Mouse (Mus musculus) myocyte (in vitro differentiated cells): ENCODE measurements around the gene 1190002N15Rik. TPM values are rescaled to one million over a fixed set of nuclear protein-coding genes. Genes with fewer than 3 reads are reported as not detected.

Experiments used
- H3K27me3 ChIP-seq: one replicate; pipeline ENCODE4 v1.6.1; 2011; ENCODE audit not compliant: control insufficient read depth, insufficient read depth, insufficient read length
- H3K36me3 ChIP-seq: one replicate; pipeline ENCODE4 v1.6.1; 2011; ENCODE audit not compliant: control insufficient read depth, insufficient read depth
- H3K4me2 ChIP-seq: one replicate; pipeline ENCODE4 v1.6.1; 2011; ENCODE audit warnings: low read depth, control low read depth
- H3K4me3 ChIP-seq: one replicate; pipeline ENCODE4 v1.5.1; 2011; ENCODE audit warnings: mild to moderate bottlenecking, control low read depth, moderate library complexity
- H3K79me2 ChIP-seq: one replicate; pipeline ENCODE4 v1.6.1; 2011; ENCODE audit not compliant: control insufficient read depth, insufficient read depth
- H3ac ChIP-seq: one replicate; pipeline ENCODE4 v1.6.1; 2011; ENCODE audit not compliant: control insufficient read depth, insufficient read length
- CEBPB ChIP-seq: IDR thresholded peaks from 2 replicates; pipeline ENCODE4 v1.6.1; 2011; ENCODE audit warnings: mild to moderate bottlenecking, moderate library complexity; ENCODE audit not compliant: poor library complexity, insufficient read depth, severe bottlenecking
- E2F4 ChIP-seq: IDR thresholded peaks from one replicate; pipeline ENCODE4 v1.6.1; 2011; ENCODE audit warnings: mild to moderate bottlenecking, control low read depth, moderate library complexity; ENCODE audit not compliant: insufficient read depth
- MAX ChIP-seq: IDR thresholded peaks from one replicate; pipeline ENCODE4 v1.6.1; 2011; ENCODE audit warnings: low read depth, mild to moderate bottlenecking, control low read depth
- MYOD1 ChIP-seq, 3 experiments: IDR thresholded peaks; one replicate each; pipeline ENCODE4 v1.6.1; 2011; ENCODE audit warnings: control low read depth in 2 of 3, low read depth in 2 of 3, mild to moderate bottlenecking in 2 of 3, moderate library complexity in 1 of 3; ENCODE audit not compliant: insufficient read length in 2 of 3, control insufficient read depth in 1 of 3
- MYOG ChIP-seq, 3 experiments: IDR thresholded peaks; one replicate each; pipeline ENCODE4 v1.6.1; 2011; ENCODE audit warnings: control low read depth in 2 of 3, low read depth in 2 of 3, mild to moderate bottlenecking in 2 of 3; ENCODE audit not compliant: insufficient read length in 2 of 3, control insufficient read depth in 1 of 3, insufficient read depth in 1 of 3
- POLR2A ChIP-seq: IDR thresholded peaks from one replicate; pipeline ENCODE4 v1.6.1; 2011; ENCODE audit warnings: low read depth, mild to moderate bottlenecking, control low read depth, moderate library complexity; ENCODE audit not compliant: insufficient read length
- POLR2AphosphoS2 ChIP-seq: IDR thresholded peaks from one replicate; pipeline ENCODE4 v1.6.1; 2011; ENCODE audit warnings: low read depth, control low read depth; ENCODE audit not compliant: insufficient read length
- REST ChIP-seq: IDR thresholded peaks from one replicate; pipeline ENCODE4 v1.6.1; 2011; ENCODE audit warnings: mild to moderate bottlenecking, control low read depth, moderate library complexity; ENCODE audit not compliant: insufficient read depth, insufficient read length
- SRF ChIP-seq: IDR thresholded peaks from one replicate; pipeline ENCODE4 v1.6.1; 2011; ENCODE audit warnings: low read depth; ENCODE audit not compliant: control insufficient read depth, insufficient read length
- TCF12 ChIP-seq: IDR thresholded peaks from one replicate; pipeline ENCODE4 v1.6.1; 2011; ENCODE audit warnings: mild to moderate bottlenecking, control low read depth; ENCODE audit not compliant: poor library complexity, insufficient read depth, severe bottlenecking
- TCF3 ChIP-seq: IDR thresholded peaks from one replicate; pipeline ENCODE4 v1.6.1; 2011; ENCODE audit warnings: low read depth, control low read depth; ENCODE audit not compliant: insufficient read length
- USF1 ChIP-seq: IDR thresholded peaks from one replicate; pipeline ENCODE4 v1.6.1; 2011; ENCODE audit warnings: low read depth, mild to moderate bottlenecking, control low read depth, moderate library complexity
- polyA plus RNA-seq: library from polyadenylated mRNA; unstranded; fragments of >200 nt; fragmentation: generic; extraction: Trizol; gene quantifications from one replicate; pipeline ENCODE4 v1.2.1, GENCODE M21; 2012; ENCODE audit warnings: missing spikeins

Gene 1190002N15Rik
- polyA plus RNA-seq, 1 experiment, result 21.0 TPM

GRCm38 (mm10) chr9:94568386-94568785 is 30.5 kb upstream of the 1190002N15Rik start:
- no peaks in the 10 kb centered on the region for H3K79me2 ChIP-seq
- no peak overlapping the region for H3ac ChIP-seq
- no peaks in the 10 kb centered on the region for H3K27me3 ChIP-seq
- TF ChIP-seq TCF3 (no peak), POLR2AphosphoS2 (no peak), E2F4 (no peak), MYOD1 (IDR thresholded peaks at IDR 0.05; ENCODE audit: control insufficient read depth in 1 of 3, insufficient read length in 2 of 3, low read depth in 2 of 3) (no peak), CEBPB (no peak), MAX (no peak), REST (no peak), TCF12 (no peak), POLR2A (no peak), SRF (no peak), USF1 (no peak), MYOG (IDR thresholded peaks at IDR 0.05; ENCODE audit: control insufficient read depth in 1 of 3, insufficient read depth in 1 of 3, insufficient read length in 2 of 3, low read depth in 2 of 3) (no peak)
- no peaks in the 10 kb centered on the region for H3K36me3 ChIP-seq
- H3K4me3 ChIP-seq, result no peak overlapping the region
- peak overlapping the region; percentile 64 for H3K4me2 ChIP-seq

GRCm38 (mm10) chr9:94567722-94568314 is 29.9 kb upstream of the 1190002N15Rik start:
- Histone ChIP-seq H3ac (no peak overlapping the region), H3K79me2 (no peaks in the 10 kb centered on the region), H3K27me3 (no peaks in the 10 kb centered on the region), H3K4me2 (peak overlapping the region; percentile 64), H3K36me3 (no peaks in the 10 kb centered on the region), H3K4me3 (no peak overlapping the region)
- no peak for TF ChIP-seq USF1
- TF ChIP-seq MYOG (IDR thresholded peaks at IDR 0.05; ENCODE audit: control insufficient read depth in 1 of 3, insufficient read depth in 1 of 3, insufficient read length in 2 of 3, low read depth in 2 of 3), result peak; percentile 80 to 99 (median 97)
- no peak for TF ChIP-seq E2F4
- TF ChIP-seq MYOD1 (IDR thresholded peaks at IDR 0.05; ENCODE audit: control insufficient read depth in 1 of 3, insufficient read length in 2 of 3, low read depth in 2 of 3), result peak; percentile 91 to 94 (median 93)
- no peak for TF ChIP-seq POLR2AphosphoS2
- no peak for TF ChIP-seq REST
- TF ChIP-seq CEBPB, result no peak
- TF ChIP-seq TCF12, result peak; percentile 85
- no peak for TF ChIP-seq MAX
- TF ChIP-seq TCF3, result peak; percentile 73
- no peak for TF ChIP-seq POLR2A
- TF ChIP-seq SRF, result no peak

DNA sequence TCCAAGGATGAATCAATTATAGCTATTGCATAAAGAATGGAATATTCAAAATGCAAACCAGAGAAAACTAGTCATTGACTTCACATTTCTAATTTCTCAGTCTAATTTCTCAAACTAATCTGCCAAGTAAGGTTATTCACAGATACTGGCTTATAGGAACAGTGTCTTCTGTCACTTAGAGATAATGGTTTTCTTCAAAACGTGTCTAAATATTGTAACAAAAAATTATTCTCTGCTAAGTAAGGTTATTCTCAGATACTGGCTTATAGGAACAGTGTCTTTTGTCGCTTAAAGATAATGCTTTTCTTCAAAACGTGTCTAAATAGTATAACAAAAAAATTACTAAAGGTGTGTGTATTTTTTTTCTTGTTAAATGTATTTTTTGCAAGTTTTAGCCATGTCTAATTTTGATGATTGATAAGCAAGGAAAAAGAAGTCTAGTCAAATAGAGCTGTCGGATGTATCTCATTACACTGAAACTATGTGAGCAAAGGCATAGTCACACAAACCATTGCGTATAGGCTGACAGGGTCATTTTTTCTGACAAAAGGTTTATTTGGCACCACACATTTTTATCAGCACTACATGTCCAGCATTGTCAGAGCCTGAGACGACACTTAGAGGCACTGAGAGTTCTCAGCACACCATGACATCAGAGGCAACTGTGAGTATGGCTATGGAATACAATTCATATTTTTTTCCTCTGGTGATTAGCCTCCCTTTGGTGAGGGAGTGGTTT is 19.1 kb upstream of the 1190002N15Rik start:
- TF ChIP-seq POLR2AphosphoS2 (no peak), E2F4 (no peak)
- no peaks in the 10 kb centered on the region for H3K36me3 ChIP-seq
- H3ac ChIP-seq, result no peak overlapping the region
- no peaks in the 10 kb centered on the region for H3K27me3 ChIP-seq
- H3K4me2 ChIP-seq, result no peak overlapping the region
- H3K4me3 ChIP-seq, result no peak overlapping the region
- no peaks in the 10 kb centered on the region for H3K79me2 ChIP-seq

GRCm38 (mm10) chr9:94556249-94556648 is 18.4 kb upstream of the 1190002N15Rik start:
- TF ChIP-seq USF1 (no peak), REST (no peak), TCF12 (no peak), SRF (no peak), CEBPB (no peak), MAX (no peak), TCF3 (no peak), POLR2AphosphoS2 (no peak), POLR2A (no peak), MYOD1 (IDR thresholded peaks at IDR 0.05; ENCODE audit: control insufficient read depth in 1 of 3, insufficient read length in 2 of 3, low read depth in 2 of 3) (no peak), MYOG (IDR thresholded peaks at IDR 0.05; ENCODE audit: control insufficient read depth in 1 of 3, insufficient read depth in 1 of 3, insufficient read length in 2 of 3, low read depth in 2 of 3) (no peak), E2F4 (no peak)
- no peak overlapping the region for H3K4me3 ChIP-seq
- no peaks in the 10 kb centered on the region for H3K79me2 ChIP-seq

More at GRCm38 (mm10) chr9:94556249-94556648, 18.4 kb upstream of the 1190002N15Rik start:
- no peak overlapping the region for H3ac ChIP-seq
- H3K4me2 ChIP-seq, result no peak overlapping the region
- H3K27me3 ChIP-seq, result no peaks in the 10 kb centered on the region
- no peaks in the 10 kb centered on the region for H3K36me3 ChIP-seq
